Mouse (Mus musculus) embryonic facial prominence, embryonic 12.5 days (tissue): ENCODE measurements around the gene Msi2. TPM values are rescaled to one million over a fixed set of nuclear protein-coding genes. Genes with fewer than 3 reads are reported as not detected.
A peak's percentile ranks its signal among the peaks of the same experiment; 100 is the strongest.

Experiments used
- ATAC-seq: fragments of 200-750 bp; cut with Nextera tagmentation; 2 replicates; pipeline ENCODE4 v1.8.0; 2017; ENCODE audit not compliant: insufficient number of reproducible peaks, insufficient read depth, low FRiP score, low TSS enrichment
- H3K27ac ChIP-seq: fragments of 300-500 bp; sonication (generic); 2 replicates; pipeline ENCODE4 v1.5.1; 2016; ENCODE audit warnings: mild to moderate bottlenecking
- H3K27me3 ChIP-seq: fragments of 300-500 bp; sonication (generic); 2 replicates; pipeline ENCODE4 v1.6.1; 2016; ENCODE audit warnings: mild to moderate bottlenecking, moderate library complexity
- H3K36me3 ChIP-seq: fragments of 300-500 bp; sonication (generic); 2 replicates; pipeline ENCODE4 v1.6.1; 2016; ENCODE audit warnings: mild to moderate bottlenecking
- H3K4me1 ChIP-seq: fragments of 300-500 bp; sonication (generic); 2 replicates; pipeline ENCODE4 v1.6.1; 2016
- H3K4me2 ChIP-seq: fragments of 300-500 bp; sonication (generic); replicated peaks from 2 replicates; pipeline ENCODE4 v1.6.1; 2016; ENCODE audit warnings: mild to moderate bottlenecking, moderate library complexity
- H3K4me3 ChIP-seq: fragments of 300-500 bp; sonication (generic); 2 replicates; pipeline ENCODE4 v1.5.1; 2016; ENCODE audit warnings: mild to moderate bottlenecking
- H3K9ac ChIP-seq: fragments of 300-500 bp; sonication (generic); 2 replicates; pipeline ENCODE4 v1.6.1; 2016; ENCODE audit warnings: mild to moderate bottlenecking, moderate library complexity
- H3K9me3 ChIP-seq: fragments of 300-500 bp; sonication (generic); 2 replicates; pipeline ENCODE4 v1.6.1; 2016; ENCODE audit warnings: mild to moderate bottlenecking, moderate library complexity
- WGBS: fragments of 180-500 bp; shearing (Covaris S2); methylation state at CpG from one replicate; pipeline ENCODE4 v1.1.7; 2016; 5-methylcytosine and 5-hydroxymethylcytosine counted together
- polyA plus RNA-seq: library from polyadenylated mRNA; unstranded; fragments of >200 nt; fragmentation: Nextera tagmentation; extraction: Ambion mirVana; gene quantifications from 2 replicates; pipeline ENCODE4 v1.2.1, GENCODE M21; 2016

The Msi2 gene
- polyA plus RNA-seq, 1 experiment from 2014 or later, result 22.0 TPM

DNA sequence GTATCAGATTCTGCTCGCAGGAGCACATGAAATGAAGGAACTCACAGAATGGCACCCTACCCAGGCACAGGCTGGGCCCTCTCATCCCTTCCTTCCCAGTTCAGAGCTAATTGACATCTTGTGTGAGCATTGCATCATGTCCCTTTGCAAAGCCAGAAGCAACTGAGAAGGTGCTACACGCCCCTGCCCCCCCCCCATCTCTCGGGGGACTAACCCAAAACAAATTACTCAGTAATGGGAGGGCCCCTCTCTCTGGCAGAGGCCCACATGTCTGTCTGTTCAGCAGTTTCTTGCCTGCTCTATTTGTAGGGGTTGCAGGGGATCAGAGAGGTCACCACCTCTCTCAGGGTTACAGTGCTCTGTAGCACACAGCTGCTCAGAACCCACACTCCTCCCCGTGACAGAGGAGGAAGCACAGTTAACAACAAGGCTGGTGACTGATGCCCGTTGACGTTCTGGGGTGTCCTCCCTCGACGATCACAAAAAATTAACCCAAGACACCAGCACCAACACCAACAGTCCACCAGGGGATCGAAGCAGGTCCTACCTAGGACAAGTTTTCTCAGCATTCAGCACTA, 99.5 kb downstream of the Msi2 start:
- Histone ChIP-seq H3K4me2 (no peak overlapping the region), H3K9ac (no peak overlapping the region), H3K4me3 (no peak overlapping the region), H3K27ac (no peak overlapping the region), H3K27me3 (no peaks in the 10 kb centered on the region), H3K36me3 (0 out of 2 replicates have a peak, but pooled peaks cover 3% of the 10 kb centered on the region), H3K9me3 (no peaks in the 10 kb centered on the region), H3K4me1 (peaks cover 44% of the 10 kb centered on the region)
- no peak; the same call in 1 of the 2 replicates for ATAC-seq
- WGBS, result 39% methylated on average over 9 of the region's 9 CpGs

DNA sequence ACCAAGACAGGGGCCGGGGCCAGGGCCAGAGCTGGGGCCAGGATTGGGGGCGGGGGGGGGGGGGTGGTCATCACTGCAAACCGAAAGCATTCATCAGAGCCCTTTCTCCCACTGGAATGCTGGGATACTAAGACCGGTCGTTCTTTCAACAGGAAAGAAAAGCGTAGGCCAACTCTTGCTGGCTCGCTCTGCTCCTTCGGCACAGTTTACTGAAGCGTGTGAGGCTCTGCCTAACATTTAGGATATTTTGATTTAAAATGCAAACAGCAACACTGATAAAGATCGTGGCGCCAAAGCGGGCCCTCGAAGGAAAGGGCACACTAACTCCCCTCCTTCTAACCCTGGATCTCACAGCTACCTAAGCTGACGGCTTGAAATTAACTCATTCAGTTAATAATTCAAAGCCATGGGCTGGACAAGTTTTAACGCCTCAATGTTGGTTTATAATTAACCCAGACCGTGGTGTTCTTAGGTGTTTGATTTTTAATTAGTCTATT, 100.3 kb downstream of the Msi2 start:
- H3K4me3 ChIP-seq, result no peak overlapping the region

DNA sequence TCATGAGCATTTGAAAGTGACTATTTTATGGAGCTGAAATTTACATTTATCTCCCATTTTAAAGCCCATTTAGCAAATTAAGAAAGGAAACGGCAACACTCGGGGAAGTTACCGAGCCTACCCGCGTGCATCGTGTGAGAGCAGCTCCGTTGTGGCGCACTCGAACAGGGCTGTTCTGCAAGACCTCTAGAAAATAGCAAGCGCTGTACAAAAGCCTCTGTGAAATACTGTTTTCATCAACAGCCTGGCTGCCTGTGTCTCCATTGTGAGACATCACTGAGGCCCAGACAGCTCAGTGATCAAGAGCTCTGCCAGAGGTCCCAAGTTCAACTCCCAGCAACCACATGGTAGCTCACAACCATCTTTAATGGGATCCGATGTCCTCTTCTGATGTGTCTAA, 100.9 kb downstream of the Msi2 start:
- Histone ChIP-seq H3K9me3 (no peaks in the 10 kb centered on the region), H3K4me1 (peaks cover 43% of the 10 kb centered on the region), H3K4me3 (no peak overlapping the region), H3K4me2 (no peak overlapping the region), H3K27me3 (no peaks in the 10 kb centered on the region), H3K36me3 (0 out of 2 replicates have a peak, but pooled peaks cover 3% of the 10 kb centered on the region), H3K27ac (no peak overlapping the region), H3K9ac (no peak overlapping the region)
- 92% methylated on average over 11 of the region's 11 CpGs for WGBS
- no peak for ATAC-seq

More for the DNA sequence above, 100.3 kb downstream of the Msi2 start:
- no peak overlapping the region for H3K9ac ChIP-seq
- no peak overlapping the region for H3K4me2 ChIP-seq
- H3K27me3 ChIP-seq, result no peaks in the 10 kb centered on the region
- H3K36me3 ChIP-seq, result 0 out of 2 replicates have a peak, but pooled peaks cover 3% of the 10 kb centered on the region
- peaks cover 46% of the 10 kb centered on the region for H3K4me1 ChIP-seq
- WGBS, result 81% methylated on average over 16 of the region's 16 CpGs
- H3K9me3 ChIP-seq, result no peaks in the 10 kb centered on the region
- no peak for ATAC-seq
- H3K27ac ChIP-seq, result no peak overlapping the region

DNA sequence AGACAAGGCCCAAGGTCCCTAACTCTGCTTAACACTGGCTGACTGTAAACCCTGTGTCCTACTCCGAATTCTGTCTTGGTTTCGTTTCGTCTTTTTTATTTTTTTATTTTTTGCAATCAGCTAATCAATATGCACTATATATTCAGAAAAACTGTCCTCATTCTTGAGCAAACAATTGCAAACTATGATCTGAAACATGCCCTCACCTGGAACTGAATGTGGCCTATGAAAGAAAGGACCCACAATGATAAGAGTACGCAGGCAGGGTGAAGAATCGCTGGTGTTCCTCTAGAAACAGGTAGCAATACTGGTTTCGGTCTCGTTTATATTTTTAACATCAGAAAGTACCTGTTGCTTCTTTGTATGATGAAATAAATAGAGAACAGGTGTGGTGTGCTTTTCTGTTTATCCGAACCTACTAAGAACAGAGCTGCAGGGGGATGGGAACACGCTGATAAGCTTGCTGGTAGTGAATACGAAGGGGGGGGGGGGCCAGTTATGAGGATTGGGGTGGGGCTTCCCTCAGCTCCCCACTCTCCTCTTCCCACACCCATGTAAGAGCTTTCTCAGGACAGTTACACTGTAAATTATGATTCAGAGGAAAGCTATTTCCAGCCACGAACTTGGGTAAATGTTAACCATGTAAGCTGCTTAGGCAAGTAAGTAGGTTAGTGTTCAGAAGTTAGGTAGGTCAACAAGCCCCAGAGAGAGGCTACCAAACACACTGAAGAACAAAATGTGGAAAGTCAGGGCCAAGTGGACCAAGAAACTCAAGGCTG, 103.6 kb downstream of the Msi2 start:
- Histone ChIP-seq H3K9ac (no peak overlapping the region), H3K9me3 (no peaks in the 10 kb centered on the region), H3K4me1 (peaks cover 26% of the 10 kb centered on the region), H3K36me3 (0 out of 2 replicates have a peak, but pooled peaks cover 3% of the 10 kb centered on the region), H3K4me3 (no peak overlapping the region), H3K27ac (no peak overlapping the region), H3K4me2 (no peak overlapping the region), H3K27me3 (no peaks in the 10 kb centered on the region)
- no peak for ATAC-seq
- 80% methylated on average over 11 of the region's 11 CpGs for WGBS

DNA sequence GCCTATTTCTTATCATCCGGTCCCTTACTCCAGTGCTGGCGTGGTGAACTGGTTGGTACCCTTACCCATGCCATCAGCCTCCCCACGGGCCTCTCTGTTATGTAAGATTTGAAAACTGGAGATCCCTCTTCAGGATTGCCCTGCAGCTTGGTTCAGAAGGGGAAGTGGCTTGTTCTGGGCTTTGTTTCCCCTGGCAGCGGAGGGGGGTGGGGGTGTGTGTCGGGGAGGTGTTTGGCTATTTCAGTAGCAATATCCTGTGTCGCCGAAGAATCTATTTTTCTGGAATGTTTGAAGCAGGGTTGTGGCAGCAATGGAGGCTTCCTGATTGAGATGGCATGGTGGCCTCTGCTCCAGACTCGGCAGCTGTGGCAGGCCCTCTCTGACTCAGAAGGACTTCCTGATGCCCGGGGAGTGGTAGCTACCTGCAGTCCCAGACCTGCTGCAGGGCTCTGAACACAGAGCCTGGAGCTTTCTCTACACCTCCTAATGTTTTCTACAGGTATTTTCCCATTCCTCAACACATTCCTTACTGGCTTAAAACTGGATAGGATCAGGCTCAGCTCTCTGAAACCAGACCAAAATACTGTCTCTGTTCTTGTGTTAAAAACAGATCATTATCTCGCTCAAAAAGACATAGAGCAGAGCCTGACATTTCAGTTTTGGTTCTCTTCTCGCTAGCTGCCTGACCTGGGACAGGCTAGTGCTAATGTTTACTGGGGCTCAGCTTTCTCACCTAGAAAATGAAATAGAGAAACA, 104.4 kb downstream of the Msi2 start:
- Histone ChIP-seq H3K27ac (peak overlapping the region; percentile 47; the same call in 1 of the 2 replicates), H3K4me2 (no peak overlapping the region), H3K4me1 (peaks cover 23% of the 10 kb centered on the region), H3K9ac (no peak overlapping the region), H3K36me3 (0 out of 2 replicates have a peak, but pooled peaks cover 3% of the 10 kb centered on the region), H3K4me3 (no peak overlapping the region), H3K27me3 (no peaks in the 10 kb centered on the region), H3K9me3 (no peaks in the 10 kb centered on the region)
- ATAC-seq, result no peak
- WGBS, result 63% methylated on average over 11 of the region's 11 CpGs

DNA sequence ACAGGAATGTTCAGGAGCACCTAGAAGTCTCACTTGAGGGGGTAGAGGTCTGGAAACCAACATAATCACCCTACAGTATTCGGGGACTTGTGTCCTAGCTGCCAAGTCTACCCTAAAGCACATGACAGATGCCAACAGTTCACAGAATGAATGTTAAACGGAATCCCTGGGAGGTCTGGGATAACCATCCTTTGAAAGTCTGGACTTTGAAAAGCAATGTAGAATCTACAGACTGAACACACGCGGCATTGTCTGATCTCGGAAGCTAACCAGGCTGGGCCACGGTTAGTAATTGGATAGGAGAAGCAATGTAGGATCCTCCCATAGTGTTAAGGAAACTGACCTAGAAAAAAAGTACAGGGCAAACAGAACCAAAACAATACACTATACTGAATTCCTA, 105.3 kb downstream of the Msi2 start:
- 0 out of 2 replicates have a peak, but pooled peaks cover 3% of the 10 kb centered on the region for H3K36me3 ChIP-seq
- no peak overlapping the region for H3K4me3 ChIP-seq
- no peak for ATAC-seq
- no peaks in the 10 kb centered on the region for H3K9me3 ChIP-seq
- H3K9ac ChIP-seq, result no peak overlapping the region
- no peak overlapping the region for H3K27ac ChIP-seq
- no peaks in the 10 kb centered on the region for H3K27me3 ChIP-seq
- 75% methylated on average over 6 of the region's 6 CpGs for WGBS
- no peak overlapping the region for H3K4me2 ChIP-seq
- H3K4me1 ChIP-seq, result peaks cover 20% of the 10 kb centered on the region

DNA sequence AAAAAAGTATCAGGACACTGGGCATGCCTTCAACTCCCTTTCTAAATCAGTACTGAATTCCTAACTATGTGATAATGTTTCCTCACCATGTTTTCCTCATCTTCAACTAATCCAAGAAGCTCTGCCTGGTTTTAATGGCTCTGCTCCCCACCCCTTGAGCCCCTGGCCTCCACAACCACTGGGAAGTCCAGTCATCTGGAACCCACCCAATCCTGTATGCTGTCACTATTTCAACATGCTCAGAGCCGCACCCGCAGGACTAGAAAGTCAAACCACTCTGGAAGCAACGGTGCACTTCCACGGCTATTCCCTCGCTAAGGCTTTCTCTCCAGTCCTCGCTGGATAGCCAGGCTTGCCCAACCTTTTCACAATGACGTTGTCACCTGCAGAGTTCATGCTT, 106.2 kb downstream of the Msi2 start:
- no peaks in the 10 kb centered on the region for H3K9me3 ChIP-seq
- H3K9ac ChIP-seq, result no peak overlapping the region
- no peak overlapping the region for H3K4me2 ChIP-seq
- H3K36me3 ChIP-seq, result no peaks in the 10 kb centered on the region
- no peak overlapping the region for H3K27ac ChIP-seq
- ATAC-seq, result no peak
- H3K4me1 ChIP-seq, result peaks cover 22% of the 10 kb centered on the region
- WGBS, result 97% methylated on average over 7 of the region's 7 CpGs
- H3K27me3 ChIP-seq, result no peaks in the 10 kb centered on the region
- no peak overlapping the region for H3K4me3 ChIP-seq

DNA sequence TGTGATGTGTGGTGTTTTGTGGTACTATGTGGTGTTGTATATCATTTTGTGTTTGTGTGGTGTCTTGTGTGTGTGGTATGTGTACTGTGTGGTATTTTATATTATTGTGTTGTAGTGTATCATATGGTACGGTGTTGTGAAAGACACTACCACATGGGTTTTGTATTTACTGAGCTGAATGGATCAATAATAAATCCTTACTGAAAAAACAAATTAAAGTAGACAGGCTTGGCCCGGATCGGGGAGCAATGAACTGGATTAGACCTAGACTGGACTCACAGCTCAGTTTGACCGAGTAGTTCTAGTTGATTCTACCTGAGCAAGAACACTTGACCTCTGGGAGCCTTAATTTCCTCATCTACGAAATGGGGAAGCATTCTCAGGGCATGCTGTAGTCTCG, 107.5 kb downstream of the Msi2 start:
- Histone ChIP-seq H3K4me2 (no peak overlapping the region), H3K4me3 (no peak overlapping the region), H3K4me1 (peaks cover 28% of the 10 kb centered on the region), H3K9ac (no peak overlapping the region), H3K27me3 (no peaks in the 10 kb centered on the region), H3K36me3 (no peaks in the 10 kb centered on the region), H3K9me3 (no peaks in the 10 kb centered on the region), H3K27ac (no peak overlapping the region)
- WGBS, result 94% methylated on average over 6 of the region's 6 CpGs
- ATAC-seq, result no peak

DNA sequence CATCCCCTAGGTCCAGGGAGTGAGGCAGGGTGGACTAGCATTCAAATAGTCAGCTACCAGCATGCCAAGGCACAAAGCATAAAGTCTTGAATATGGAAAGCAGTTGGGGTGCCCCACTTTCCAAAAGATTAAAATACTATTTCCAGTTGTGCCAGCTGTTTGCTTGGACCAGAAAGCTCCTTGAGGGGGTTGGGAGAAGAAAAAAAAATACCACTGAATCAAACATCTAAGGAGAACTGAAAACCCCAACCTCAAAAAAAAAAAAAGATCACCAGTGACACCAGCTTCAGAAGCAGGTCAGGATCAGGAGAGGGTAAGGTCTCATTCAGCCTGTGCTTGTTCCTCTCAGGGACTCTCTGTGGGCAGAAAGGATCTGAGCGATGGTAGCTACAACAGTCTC, 108.2 kb downstream of the Msi2 start:
- H3K9ac ChIP-seq, result no peak overlapping the region
- 100% methylated on average over 1 of the region's 1 CpGs for WGBS
- H3K4me2 ChIP-seq, result no peak overlapping the region
- no peak overlapping the region for H3K27ac ChIP-seq
- peaks cover 28% of the 10 kb centered on the region for H3K4me1 ChIP-seq
- no peak for ATAC-seq
- H3K27me3 ChIP-seq, result no peaks in the 10 kb centered on the region
- H3K4me3 ChIP-seq, result no peak overlapping the region
- H3K9me3 ChIP-seq, result no peaks in the 10 kb centered on the region
- peaks cover 2% of the 10 kb centered on the region; the same call in 1 of the 2 replicates for H3K36me3 ChIP-seq

DNA sequence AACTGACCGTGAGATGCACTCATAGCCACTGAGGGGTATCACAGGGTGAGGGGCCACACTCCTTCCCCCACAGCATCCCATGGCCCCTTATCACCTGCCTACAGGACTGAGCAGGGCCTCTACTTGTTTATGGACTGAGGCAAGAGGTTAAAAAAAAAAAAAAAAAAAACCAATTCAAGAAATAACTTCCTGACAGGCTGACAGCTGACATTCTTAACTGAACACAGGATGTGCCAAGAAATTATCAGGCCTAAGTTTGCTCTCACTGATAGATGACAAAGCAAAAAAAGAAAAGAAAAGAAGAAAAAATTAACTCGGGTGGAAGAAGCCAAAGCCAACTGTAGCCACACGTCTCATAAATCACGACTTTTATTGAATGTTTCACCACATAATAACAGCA, 109.7 kb downstream of the Msi2 start:
- Histone ChIP-seq H3K4me1 (peaks cover 20% of the 10 kb centered on the region), H3K4me3 (no peak overlapping the region)

DNA sequence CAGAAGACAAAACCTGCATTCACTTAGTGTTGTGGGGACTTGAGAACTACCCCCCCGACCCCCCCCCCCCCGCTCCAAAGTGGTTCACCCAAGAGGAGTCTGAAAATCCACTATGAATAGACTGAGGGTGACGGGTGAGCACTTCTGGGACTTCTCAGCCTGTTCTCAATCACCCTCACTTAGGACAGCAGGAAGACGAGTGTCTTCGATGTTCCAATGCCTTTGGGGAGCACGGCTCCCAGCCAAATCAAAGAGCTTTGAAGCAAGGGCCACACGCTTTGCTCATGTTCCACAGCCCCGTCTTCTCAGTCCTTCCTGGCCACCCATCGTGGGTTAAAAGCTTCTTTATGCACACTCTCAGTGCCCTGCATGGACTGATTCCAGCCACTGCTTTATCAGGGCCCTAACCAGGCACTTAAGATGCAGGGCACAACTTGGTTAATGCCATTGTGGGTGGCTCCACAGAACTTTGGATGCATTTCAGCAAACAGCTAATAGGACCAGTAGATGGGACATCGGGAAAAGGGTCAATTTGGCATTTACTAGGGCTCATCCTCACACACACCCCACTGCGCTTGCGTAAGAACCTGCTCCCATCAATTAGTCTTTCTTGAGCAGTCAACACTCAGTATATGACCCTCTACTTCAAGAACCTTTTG, 110.5 kb downstream of the Msi2 start:
- no peak overlapping the region for H3K9ac ChIP-seq
- H3K4me3 ChIP-seq, result no peak overlapping the region
- H3K27me3 ChIP-seq, result no peaks in the 10 kb centered on the region
- H3K36me3 ChIP-seq, result peaks cover 3% of the 10 kb centered on the region; the same call in 1 of the 2 replicates
- peaks cover 17% of the 10 kb centered on the region; the same call in 1 of the 2 replicates for H3K4me1 ChIP-seq
- H3K9me3 ChIP-seq, result no peaks in the 10 kb centered on the region
- ATAC-seq, result no peak
- no peak overlapping the region for H3K4me2 ChIP-seq
- WGBS, result 73% methylated on average over 12 of the region's 12 CpGs
- no peak overlapping the region for H3K27ac ChIP-seq

More for the DNA sequence above, 109.7 kb downstream of the Msi2 start:
- peaks cover 3% of the 10 kb centered on the region; the same call in 1 of the 2 replicates for H3K36me3 ChIP-seq
- H3K27me3 ChIP-seq, result no peaks in the 10 kb centered on the region
- 71% methylated on average over 4 of the region's 4 CpGs for WGBS
- ATAC-seq, result no peak
- H3K9ac ChIP-seq, result no peak overlapping the region
- no peak overlapping the region for H3K27ac ChIP-seq
- no peak overlapping the region for H3K4me2 ChIP-seq
- no peaks in the 10 kb centered on the region for H3K9me3 ChIP-seq
